38 mouse cellular contexts compared by ENCODE assay signal in the genomic region with DNA sequence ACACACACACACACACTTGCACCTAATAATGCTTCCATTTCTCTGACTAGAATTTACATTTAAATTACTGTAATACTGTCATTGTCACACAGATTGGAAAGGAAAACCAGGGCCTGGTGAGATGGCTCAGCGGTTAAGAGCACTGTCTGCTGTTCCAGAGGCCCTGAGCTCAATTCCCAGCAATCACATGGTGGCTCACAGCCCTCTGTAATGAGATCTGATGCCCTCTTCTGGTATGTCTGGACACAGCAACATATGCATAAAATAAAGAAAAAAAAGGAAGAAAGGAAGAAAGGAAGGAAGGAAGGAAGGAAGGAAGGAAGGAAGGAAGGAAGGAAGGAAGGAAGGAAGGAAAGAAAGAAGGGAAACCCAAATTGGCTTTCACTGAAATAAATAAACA. TPM values are rescaled to one million over a fixed set of nuclear protein-coding genes. Genes with fewer than 3 reads are reported as not detected.
DNase-seq lines count a peak whose midpoint lies in the region; ATAC-seq and TF ChIP-seq lines count a peak whose summit lies in the region.
"Had no signal": no experiment of that assay in that cellular context is flagged by ENCODE, and none has a peak within 500 bp of the region (broad histone marks: within the 10 kb centered on the region; RNA-seq: fewer than 3 reads in every experiment).

No protein-coding gene starts in this region.

- no peak overlapping the region for H3K4me3 ChIP-seq in layer of hippocampus, adult 2 months
- no peak overlapping the region for H3K4me3 ChIP-seq in E14TG2a.4 (replicated peaks; ENCODE audit: low read length)
- no peak overlapping the region for H3K4me3 ChIP-seq in stomach, postnatal 0 days (ENCODE audit: low read depth, low read length)
- H3K4me3 ChIP-seq: erythroblast, embryonic 14.5 days; heart, embryonic 10.5 days; heart, embryonic 15.5 days; hindbrain, embryonic 12.5 days; limb, embryonic 13.5 days; megakaryocyte, embryonic 14.5 days; midbrain, embryonic 12.5 days; neural tube, embryonic 13.5 days had no signal

- peaks cover 32% of the 10 kb centered on the region for H3K27me3 ChIP-seq in E14TG2a.4 (ENCODE audit: insufficient read depth, low read length)
- H3K27me3 ChIP-seq in stomach, postnatal 0 days (ENCODE audit: control insufficient read depth, insufficient read depth, low read length): no peaks in the 10 kb centered on the region

- 85% methylated on average over 1 of the region's 1 CpGs for WGBS in stomach, postnatal 0 days

- no peaks in the 10 kb centered on the region for H3K36me3 ChIP-seq in E14TG2a.4 (ENCODE audit: insufficient read depth, low read length)
- no peaks in the 10 kb centered on the region for H3K36me3 ChIP-seq in stomach, postnatal 0 days (ENCODE audit: control insufficient read depth, insufficient read depth, low read length)
- H3K36me3 ChIP-seq: heart, embryonic 10.5 days; heart, embryonic 15.5 days; hindbrain, embryonic 12.5 days; limb, embryonic 13.5 days; midbrain, embryonic 12.5 days; neural tube, embryonic 13.5 days had no signal

- H3K27ac ChIP-seq in layer of hippocampus, adult 2 months: no peak overlapping the region
- no peak overlapping the region for H3K27ac ChIP-seq in stomach, postnatal 0 days (replicated peaks)
- H3K27ac ChIP-seq: heart, embryonic 10.5 days; heart, embryonic 15.5 days; hindbrain, embryonic 12.5 days; hindbrain, postnatal 0 days; midbrain, embryonic 12.5 days; neural tube, embryonic 13.5 days had no signal

- no peak overlapping the region for H3K9ac ChIP-seq in stomach, postnatal 0 days (ENCODE audit: low read length)
- H3K9ac ChIP-seq: heart, embryonic 15.5 days; hindbrain, embryonic 12.5 days; limb, embryonic 13.5 days; midbrain, embryonic 12.5 days; neural tube, embryonic 13.5 days had no signal

- DNase-seq in layer of hippocampus, adult 2 months (ENCODE audit: low spot score in 2 of 2): no peak
- no peak for DNase-seq in layer of hippocampus, postnatal 14 days (ENCODE audit: low spot score in 2 of 2)
- DNase-seq in ES-CJ7 (ENCODE audit: low read depth, low spot score): peak; percentile 64
- DNase-seq in stomach, postnatal 0 days (ENCODE audit: low spot score): no peak
- DNase-seq: adrenal gland, postnatal 14 days; B cell, adult 2 months; cerebellum, adult 11-12 months; cerebellum, adult 9-11 months; heart, postnatal 36 days; kidney, adult 9 months; kidney, postnatal 14 days; lung, postnatal 14 days; right cerebral cortex, postnatal 4 days; thymus, adult 2 months; thymus, postnatal 36 days had no signal

- H3K4me1 ChIP-seq in E14TG2a.4 (replicated peaks; ENCODE audit: low read depth, low read length): peaks cover 54% of the 10 kb centered on the region
- H3K4me1 ChIP-seq in stomach, postnatal 0 days (replicated peaks; ENCODE audit: control insufficient read depth, insufficient read depth): no peaks in the 10 kb centered on the region
- H3K4me1 ChIP-seq: heart, embryonic 15.5 days; hindbrain, embryonic 12.5 days had no signal

- ATAC-seq in stomach, postnatal 0 days (ENCODE audit: low FRiP score, low TSS enrichment): no peak
- ATAC-seq in megakaryocyte progenitor cell, adult 5-6 weeks (replicated peaks; ENCODE audit: poor library complexity): no peak
- ATAC-seq: forebrain, embryonic 16.5 days; hindbrain, postnatal 0 days; intestine, embryonic 16.5 days had no signal

- H3K9me3 ChIP-seq in E14TG2a.4 (ENCODE audit: low read length): peaks cover 6% of the 10 kb centered on the region
- H3K9me3 ChIP-seq in stomach, postnatal 0 days (ENCODE audit: control insufficient read depth, low read length): no peaks in the 10 kb centered on the region
- H3K9me3 ChIP-seq: heart, embryonic 10.5 days; neural tube, embryonic 13.5 days had no signal

- H3K4me2 ChIP-seq in stomach, postnatal 0 days (replicated peaks; ENCODE audit: low read depth): no peak overlapping the region
- H3K4me2 ChIP-seq: heart, embryonic 15.5 days; hindbrain, embryonic 12.5 days; limb, embryonic 13.5 days; liver, embryonic 11.5 days; midbrain, embryonic 12.5 days; neural tube, embryonic 13.5 days had no signal

- TF ChIP-seq EP300 in stomach, postnatal 0 days (optimal IDR thresholded peaks at IDR 0.05): no peak

- TF ChIP-seq CTCF in layer of hippocampus, adult 2 months (conservative IDR thresholded peaks at IDR 0.05): peak; percentile 18; the same call in 1 of the 2 replicates
- peak; percentile 33 for TF ChIP-seq CTCF in E14TG2a.4 (conservative IDR thresholded peaks at IDR 0.05; ENCODE audit: low read length)
- peak; percentile 33 for TF ChIP-seq CTCF in stomach, postnatal 0 days (IDR thresholded peaks at IDR 0.05; ENCODE audit: low read depth)

RNA-seq across cellular contexts. Expression of a gene that starts 53.7 kb away (rescaled TPM):
- total RNA-seq in layer of hippocampus, adult 2 months (2021): not detected
- not detected for total RNA-seq in layer of hippocampus, postnatal 14 days (2021)
- 0.04 TPM in 1 of 2 replicates, not detected in the other for polyA plus RNA-seq in stomach, postnatal 0 days (2015; fragmentation: Nextera tagmentation; extraction: Ambion mirVana)
- not detected in 2 replicates for total RNA-seq in megakaryocyte progenitor cell, adult 5-6 weeks (2015)
- not detected in 2 replicates for total RNA-seq in megakaryocyte progenitor cell, adult 5-6 weeks (2017)
- total RNA-seq: common myeloid progenitor, adult 5-6 weeks; granulocyte monocyte progenitor cell, adult 5-6 weeks; layer of hippocampus, adult 18-20 months; layer of hippocampus, postnatal 25 days; left cerebral cortex, adult 8-10 months; left cerebral cortex, postnatal 36 days had no signal
- polyA plus RNA-seq: embryonic facial prominence, embryonic 14.5 days; forebrain, embryonic 11.5 days; forebrain, embryonic 16.5 days; heart, embryonic 15.5 days; hindbrain, embryonic 12.5 days; hindbrain, postnatal 0 days; limb, embryonic 13.5 days; midbrain, embryonic 12.5 days; neural tube, embryonic 13.5 days; spleen, adult 2 months had no signal
